Mouse (Mus musculus) adrenal gland, postnatal 0 days (tissue): Measurements from ENCODE around the gene Snapc3. TPM values are rescaled to one million over a fixed set of nuclear protein-coding genes. Genes with fewer than 3 reads are reported as not detected.

Experiments used
- polyA plus RNA-seq: library from polyadenylated mRNA; unstranded; fragments of >200 nt; fragmentation: Nextera tagmentation; extraction: Ambion mirVana; gene quantifications from 2 replicates; pipeline ENCODE4 v1.2.1, GENCODE M21; 2015

The Snapc3 gene
- polyA plus RNA-seq: 19.6 and 20.0 TPM in 2 replicates

GRCm38 (mm10) chr4:83417160-83417819 is at the start of gene Snapc3:
Gene Snapc3, plus strand, starts transcription at chr4:83417724.

GRCm38 (mm10) chr4:83486117-83486901 is 68.8 kb downstream of the Snapc3 start, which contains the start of gene Psip1:
Gene Psip1, minus strand, starts transcription at chr4:83486459.

Other genes starting within 250 kb of the Snapc3 start
- gene Ttc39b, start 93.5 kb upstream of the Snapc3 start, polyA plus RNA-seq: 4.6 and 4.8 TPM in 2 replicates
- 93.0 and 105 TPM in 2 replicates for gene Psip1, start 68.7 kb downstream of the Snapc3 start, polyA plus RNA-seq
- gene Ccdc171, start 107.8 kb downstream of the Snapc3 start, polyA plus RNA-seq: 2.7 and 3.5 TPM in 2 replicates